Mouse (Mus musculus) thymus, adult 2 months (tissue): ENCODE measurements at regions not wholly inside any gene's neighbourhood (a gene's known extent, or its start where the extent isn't known, plus 50 kb on each side); places are given as distances from the start of the nearest gene placed in this dataset.

Experiments used
- DNase-seq: peaks from one replicate; pipeline ENCODE4 v3.0.0; 2021
- H3K27ac ChIP-seq: fragments of 200-500 bp; 2 replicates; pipeline ENCODE4 v1.5.1; 2012; ENCODE audit warnings: low read length, control low read depth; ENCODE audit not compliant: control insufficient read depth, insufficient read depth
- H3K27me3 ChIP-seq: fragments of 200-500 bp; 2 replicates; pipeline ENCODE4 v1.6.1; 2012; ENCODE audit warnings: mild to moderate bottlenecking, low read length, moderate library complexity, mixed read lengths; ENCODE audit not compliant: control insufficient read depth, insufficient read depth
- H3K36me3 ChIP-seq: fragments of 200-500 bp; 2 replicates; pipeline ENCODE4 v1.6.1; 2012; ENCODE audit warnings: mild to moderate bottlenecking, low read length, moderate library complexity; ENCODE audit not compliant: control insufficient read depth, insufficient read depth
- H3K4me1 ChIP-seq: fragments of 200-500 bp; replicated peaks from 2 replicates; pipeline ENCODE4 v1.6.1; 2012; ENCODE audit warnings: low read length; ENCODE audit not compliant: control insufficient read depth, insufficient read depth
- H3K4me3 ChIP-seq: fragments of 200-500 bp; 2 replicates; pipeline ENCODE4 v1.5.1; 2012; ENCODE audit warnings: mild to moderate bottlenecking, low read length, control low read depth, moderate library complexity; ENCODE audit not compliant: control insufficient read depth, insufficient read depth
- CTCF ChIP-seq: fragments of 200-500 bp; IDR thresholded peaks from 2 replicates; pipeline ENCODE4 v1.5.1; 2012; ENCODE audit warnings: mild to moderate bottlenecking, control low read depth, low read length, moderate library complexity, borderline replicate concordance; ENCODE audit not compliant: control insufficient read depth, poor library complexity, insufficient read depth; ENCODE audit errors: extremely low read depth
- POLR2A ChIP-seq: fragments of 200-500 bp; IDR thresholded peaks from 2 replicates; pipeline ENCODE4 v1.6.1; 2012; ENCODE audit warnings: mild to moderate bottlenecking, low read length, control low read depth, moderate library complexity; ENCODE audit not compliant: control insufficient read depth, poor library complexity, insufficient read depth; ENCODE audit errors: extremely low read depth
- WGBS: fragments of 180-500 bp; shearing (Covaris S2); methylation state at CpG from one replicate; pipeline ENCODE4 v1.1.7; 2018; 5-methylcytosine and 5-hydroxymethylcytosine counted together

- H3K27me3 ChIP-seq = no peaks in the 10 kb centered on the region
- H3K4me3 ChIP-seq = no peak overlapping the region
- no peak for DNase-seq
- TF ChIP-seq POLR2A (no peak), CTCF (no peak)
- H3K27ac ChIP-seq = no peak overlapping the region
- WGBS = 89% methylated on average over 10 of the region's 10 CpGs
- no peaks in the 10 kb centered on the region for H3K4me1 ChIP-seq
- H3K36me3 ChIP-seq = no peaks in the 10 kb centered on the region
These were observed 160.4 kb upstream of the Auts2 start for GRCm38 (mm10) chr5:132703455-132704100.

GRCm38 (mm10) chr5:132702573-132702972 lies 159.4 kb upstream of the Auts2 start:
- H3K27me3 ChIP-seq = no peaks in the 10 kb centered on the region
- no peaks in the 10 kb centered on the region for H3K4me1 ChIP-seq
- no peak for TF ChIP-seq POLR2A
- no peak for TF ChIP-seq CTCF
- no peak overlapping the region for H3K27ac ChIP-seq
- no peak for DNase-seq
- H3K36me3 ChIP-seq = no peaks in the 10 kb centered on the region
- 91% methylated on average over 3 of the region's 3 CpGs for WGBS
- H3K4me3 ChIP-seq = no peak overlapping the region

- Histone ChIP-seq H3K4me1 (no peaks in the 10 kb centered on the region), H3K36me3 (no peaks in the 10 kb centered on the region), H3K27me3 (no peaks in the 10 kb centered on the region), H3K27ac (no peak overlapping the region), H3K4me3 (no peak overlapping the region)
- TF ChIP-seq POLR2A (no peak), CTCF (no peak)
- DNase-seq = no peak
- WGBS = 92% methylated on average over 10 of the region's 10 CpGs
These were observed 147.6 kb upstream of the Auts2 start for GRCm38 (mm10) chr5:132690784-132691183.

GRCm38 (mm10) chr5:132675261-132675660 lies 132.1 kb upstream of the Auts2 start:
- TF ChIP-seq POLR2A (no peak), CTCF (no peak)
- no peak overlapping the region for H3K27ac ChIP-seq
- WGBS = 89% methylated on average over 11 of the region's 11 CpGs

GRCm38 (mm10) chr5:132673599-132674305 lies 130.6 kb upstream of the Auts2 start:
- no peak for DNase-seq
- H3K36me3 ChIP-seq = no peaks in the 10 kb centered on the region
- 71% methylated on average over 6 of the region's 6 CpGs for WGBS
- no peaks in the 10 kb centered on the region for H3K4me1 ChIP-seq
- TF ChIP-seq POLR2A (no peak), CTCF (no peak)
- no peaks in the 10 kb centered on the region for H3K27me3 ChIP-seq
- no peak overlapping the region for H3K4me3 ChIP-seq
- no peak overlapping the region for H3K27ac ChIP-seq

More at GRCm38 (mm10) chr5:132675261-132675660, 132.1 kb upstream of the Auts2 start:
- H3K4me3 ChIP-seq = no peak overlapping the region
- no peaks in the 10 kb centered on the region for H3K36me3 ChIP-seq
- DNase-seq = no peak
- no peaks in the 10 kb centered on the region for H3K27me3 ChIP-seq
- H3K4me1 ChIP-seq = no peaks in the 10 kb centered on the region

- no peak for TF ChIP-seq CTCF
- Histone ChIP-seq H3K4me1 (no peaks in the 10 kb centered on the region), H3K27ac (no peak overlapping the region), H3K36me3 (no peaks in the 10 kb centered on the region), H3K27me3 (no peaks in the 10 kb centered on the region), H3K4me3 (no peak overlapping the region)
- no peak for DNase-seq
- WGBS = 14% methylated on average over 5 of the region's 5 CpGs
These were observed 128.4 kb upstream of the Auts2 start for GRCm38 (mm10) chr5:132671496-132671895.

GRCm38 (mm10) chr5:132667316-132667715 lies 124.2 kb upstream of the Auts2 start:
- no peaks in the 10 kb centered on the region for H3K36me3 ChIP-seq
- 82% methylated on average over 4 of the region's 4 CpGs for WGBS
- DNase-seq = no peak
- H3K4me3 ChIP-seq = no peak overlapping the region
- TF ChIP-seq POLR2A = no peak
- TF ChIP-seq CTCF = no peak
- no peaks in the 10 kb centered on the region for H3K4me1 ChIP-seq
- H3K27me3 ChIP-seq = no peaks in the 10 kb centered on the region
- no peak overlapping the region for H3K27ac ChIP-seq
